Mouse (Mus musculus) MEL (cell line): ENCODE results near the gene Leng1.

Experiments used
- CTCF ChIP-seq, 3 experiments: IDR thresholded peaks in 2 of 3; conservative IDR thresholded peaks in 1 of 3; 2 replicates each; pipeline ENCODE4 v1.5.1; 2011 to 2012; ENCODE audit warnings: low read length in 3 of 3, low read depth in 2 of 3, mild to moderate bottlenecking in 2 of 3, improper control_type of control experiment in 1 of 3, inconsistent platforms in 1 of 3, mixed read lengths in 1 of 3, moderate library complexity in 1 of 3; ENCODE audit not compliant: control insufficient read depth in 1 of 3, insufficient read depth in 1 of 3, poor library complexity in 1 of 3, severe bottlenecking in 1 of 3
- MAX ChIP-seq: IDR thresholded peaks from 2 replicates; pipeline ENCODE4 v1.6.1; 2011; ENCODE audit warnings: low read length, improper control_type of control experiment
- POLR2A ChIP-seq, 2 experiments: IDR thresholded peaks; 2 replicates each; pipeline ENCODE4 v1.6.1; 2011 to 2012; ENCODE audit warnings: low read length in 2 of 2, mild to moderate bottlenecking in 2 of 2, control low read depth in 1 of 2, improper control_type of control experiment in 1 of 2, low read depth in 1 of 2, moderate library complexity in 1 of 2; ENCODE audit not compliant: control insufficient read depth in 1 of 2, insufficient read depth in 1 of 2, poor library complexity in 1 of 2
- TAL1 ChIP-seq: IDR thresholded peaks from 2 replicates; pipeline ENCODE4 v1.6.1; 2012; ENCODE audit warnings: mild to moderate bottlenecking, inconsistent platforms, low read length, moderate library complexity, mixed read lengths
- USF1 ChIP-seq: IDR thresholded peaks from 2 replicates; pipeline ENCODE4 v1.6.1; 2014; ENCODE audit warnings: low read depth, mild to moderate bottlenecking, inconsistent platforms, low read length, improper control_type of control experiment, moderate library complexity

- TF ChIP-seq CTCF (IDR thresholded peaks at IDR 0.05 in 2 of 3, conservative IDR thresholded peaks at IDR 0.05 in 1 of 3; ENCODE audit: control insufficient read depth in 1 of 3, insufficient read depth in 1 of 3, low read depth in 2 of 3, low read length in 3 of 3, poor library complexity in 1 of 3, severe bottlenecking in 1 of 3) (no peak), POLR2A (IDR thresholded peaks at IDR 0.05; ENCODE audit: control insufficient read depth in 1 of 2, insufficient read depth in 1 of 2, low read depth in 1 of 2, low read length in 2 of 2, poor library complexity in 1 of 2) (no peak), MAX (no peak), TAL1 (no peak), USF1 (no peak)
These were observed 36.6 kb downstream of the Leng1 start for GRCm38 (mm10) chr7:3629030-3629429.
